Mouse (Mus musculus): ENCODE measurements around the gene Asb16. TPM values are rescaled to one million over a fixed set of nuclear protein-coding genes. Genes with fewer than 3 reads are reported as not detected.
"Not testable (repeated sequence)": the region's sequence is repeated elsewhere in the genome, so short reads cannot be mapped to it uniquely, and the experiment has no call there.

Asb16 gene
- polyA plus RNA-seq, 1 experiment = 0.70 TPM

- Histone ChIP-seq H3K36me3 (ENCODE audit: control insufficient read depth, insufficient read depth, low read length) (no peaks in the 10 kb centered on the region), H3K27ac (ENCODE audit: insufficient read depth, low read depth, low read length) (no peak overlapping the region), H3K4me3 (ENCODE audit: insufficient read depth, low read depth, low read length) (no peak overlapping the region), H3K27me3 (replicated peaks; ENCODE audit: control insufficient read depth, insufficient read depth, low read length) (no peaks in the 10 kb centered on the region), H3K4me1 (ENCODE audit: control insufficient read depth, insufficient read depth, low read length) (peaks cover 3% of the 10 kb centered on the region; the same call in 1 of the 2 replicates)
- WGBS = 3% methylated on average over 11 of the region's 11 CpGs
- DNase-seq = peak; percentile 82
- TF ChIP-seq POLR2A (IDR thresholded peaks at IDR 0.05; ENCODE audit: low read depth, low read length) (no peak), CTCF (conservative IDR thresholded peaks at IDR 0.05; ENCODE audit: insufficient read depth, insufficient read length, low read depth, low read length) (peak; percentile 84)
These were observed 1.1 kb upstream of the Asb16 start for GRCm38 (mm10) chr11:102267480-102267879.

GRCm38 (mm10) chr11:102276411-102276915, 7.9 kb downstream of the Asb16 start:
- H3K27me3 ChIP-seq (replicated peaks; ENCODE audit: control insufficient read depth, insufficient read depth, low read length) = no peaks in the 10 kb centered on the region
- WGBS = 2% methylated on average over 33 of the region's 33 CpGs
- H3K4me1 ChIP-seq (ENCODE audit: control insufficient read depth, insufficient read depth, low read length) = peaks cover 3% of the 10 kb centered on the region; the same call in 1 of the 2 replicates
- TF ChIP-seq CTCF (conservative IDR thresholded peaks at IDR 0.05; ENCODE audit: insufficient read depth, insufficient read length, low read depth, low read length) (no peak), POLR2A (IDR thresholded peaks at IDR 0.05; ENCODE audit: low read depth, low read length) (no peak)
- peak; percentile 72 for DNase-seq
- no peaks in the 10 kb centered on the region for H3K36me3 ChIP-seq (ENCODE audit: control insufficient read depth, insufficient read depth, low read length)
- no peak overlapping the region for H3K27ac ChIP-seq (ENCODE audit: insufficient read depth, low read depth, low read length)
- peak overlapping the region; percentile 5; the same call in 1 of the 2 replicates for H3K4me3 ChIP-seq (ENCODE audit: insufficient read depth, low read depth, low read length)

- Histone ChIP-seq H3K4me3 (ENCODE audit: insufficient read depth, low read depth, low read length) (no peak overlapping the region), H3K36me3 (ENCODE audit: control insufficient read depth, insufficient read depth, low read length) (no peaks in the 10 kb centered on the region), H3K4me1 (ENCODE audit: control insufficient read depth, insufficient read depth, low read length) (peaks cover 3% of the 10 kb centered on the region; the same call in 1 of the 2 replicates), H3K27me3 (replicated peaks; ENCODE audit: control insufficient read depth, insufficient read depth, low read length) (no peaks in the 10 kb centered on the region), H3K27ac (ENCODE audit: insufficient read depth, low read depth, low read length) (no peak overlapping the region)
- WGBS = 74% methylated on average over 9 of the region's 12 CpGs
- no peak for TF ChIP-seq CTCF (conservative IDR thresholded peaks at IDR 0.05; ENCODE audit: insufficient read depth, insufficient read length, low read depth, low read length)
- no peak for TF ChIP-seq POLR2A (IDR thresholded peaks at IDR 0.05; ENCODE audit: low read depth, low read length)
- DNase-seq = no peak
These were observed 9.2 kb downstream of the Asb16 start for GRCm38 (mm10) chr11:102277754-102278153.

- no peak overlapping the region for H3K27ac ChIP-seq (ENCODE audit: insufficient read depth, low read depth, low read length)
- no peaks in the 10 kb centered on the region for H3K27me3 ChIP-seq (replicated peaks; ENCODE audit: control insufficient read depth, insufficient read depth, low read length)
- H3K4me3 ChIP-seq (ENCODE audit: insufficient read depth, low read depth, low read length) = no peak overlapping the region
- no peak for DNase-seq
- H3K4me1 ChIP-seq (ENCODE audit: control insufficient read depth, insufficient read depth, low read length) = peaks cover 3% of the 10 kb centered on the region; the same call in 1 of the 2 replicates
- TF ChIP-seq POLR2A (IDR thresholded peaks at IDR 0.05; ENCODE audit: low read depth, low read length) (no peak), CTCF (conservative IDR thresholded peaks at IDR 0.05; ENCODE audit: insufficient read depth, insufficient read length, low read depth, low read length) (no peak)
- 95% methylated on average over 3 of the region's 3 CpGs for WGBS
- no peaks in the 10 kb centered on the region for H3K36me3 ChIP-seq (ENCODE audit: control insufficient read depth, insufficient read depth, low read length)
These were observed 11.1 kb downstream of the Asb16 start for GRCm38 (mm10) chr11:102279595-102279994.

- H3K4me3 ChIP-seq (ENCODE audit: insufficient read depth, low read depth, low read length); H3K4me1 ChIP-seq (ENCODE audit: control insufficient read depth, insufficient read depth, low read length); H3K27me3 ChIP-seq (replicated peaks; ENCODE audit: control insufficient read depth, insufficient read depth, low read length); DNase-seq; H3K36me3 ChIP-seq (ENCODE audit: control insufficient read depth, insufficient read depth, low read length); H3K27ac ChIP-seq (ENCODE audit: insufficient read depth, low read depth, low read length): not testable (repeated sequence)
- WGBS = 67% methylated on average over 6 of the region's 6 CpGs
These were observed 11.7 kb downstream of the Asb16 start for GRCm38 (mm10) chr11:102280267-102280666.

- no peak for DNase-seq
- Histone ChIP-seq H3K4me1 (ENCODE audit: control insufficient read depth, insufficient read depth, low read length) (peaks cover 4% of the 10 kb centered on the region), H3K27ac (ENCODE audit: insufficient read depth, low read depth, low read length) (peak overlapping the region; percentile 66), H3K27me3 (replicated peaks; ENCODE audit: control insufficient read depth, insufficient read depth, low read length) (no peaks in the 10 kb centered on the region), H3K36me3 (ENCODE audit: control insufficient read depth, insufficient read depth, low read length) (no peaks in the 10 kb centered on the region), H3K4me3 (ENCODE audit: insufficient read depth, low read depth, low read length) (no peak overlapping the region)
- 75% methylated on average over 6 of the region's 6 CpGs for WGBS
- no peak for TF ChIP-seq POLR2A (IDR thresholded peaks at IDR 0.05; ENCODE audit: low read depth, low read length)
- TF ChIP-seq CTCF (conservative IDR thresholded peaks at IDR 0.05; ENCODE audit: insufficient read depth, insufficient read length, low read depth, low read length) = no peak
These were observed 15.4 kb downstream of the Asb16 start for GRCm38 (mm10) chr11:102283922-102284321.

- Histone ChIP-seq H3K27me3 (replicated peaks; ENCODE audit: control insufficient read depth, insufficient read depth, low read length) (no peaks in the 10 kb centered on the region), H3K4me1 (ENCODE audit: control insufficient read depth, insufficient read depth, low read length) (peaks cover 4% of the 10 kb centered on the region), H3K27ac (ENCODE audit: insufficient read depth, low read depth, low read length) (peak within 1 kb of the TSS; percentile 94), H3K4me3 (ENCODE audit: insufficient read depth, low read depth, low read length) (peak within 1 kb of the TSS; percentile 84), H3K36me3 (ENCODE audit: control insufficient read depth, insufficient read depth, low read length) (no peaks in the 10 kb centered on the region)
- under 1% methylated on average over 32 of the region's 32 CpGs for WGBS
- TF ChIP-seq CTCF (conservative IDR thresholded peaks at IDR 0.05; ENCODE audit: insufficient read depth, insufficient read length, low read depth, low read length) (peak; percentile 27; the same call in 1 of the 2 replicates), POLR2A (IDR thresholded peaks at IDR 0.05; ENCODE audit: low read depth, low read length) (no peak)
- DNase-seq = peak; percentile 99
These were observed 16.1 kb downstream of the Asb16 start, which contains the start of gene Tmub2 for GRCm38 (mm10) chr11:102284501-102285094. TSS of gene Tmub2 (plus strand) at chr11:102284931.
